Mouse (Mus musculus) left cerebral cortex, postnatal 14 days (tissue): ENCODE results near the gene Ttc34. TPM values are rescaled to one million over a fixed set of nuclear protein-coding genes. Genes with fewer than 3 reads are reported as not detected.
A peak's percentile ranks its signal among the peaks of the same experiment; 100 is the strongest.

Source experiments
- DNase-seq, 2 experiments: peaks; one replicate each; pipeline ENCODE4 v3.0.0; 2021 to 2022; ENCODE audit warnings: low spot score in 2 of 2, mixed read lengths in 1 of 2
- intact Hi-C: fragments of 180-260 bp; cut with DNase I; formaldehyde crosslinking; loops from one replicate; pipeline ENCODE4 v1.15.1; 2025
- total RNA-seq, 2 experiments: library from RNA; stranded (reverse); gene quantifications; 2 replicates each; pipeline ENCODE4 v1.2.3; 2021

Gene Ttc34
- total RNA-seq, 2 experiments from 2014 or later: 2.3 to 3.9 TPM

DNA sequence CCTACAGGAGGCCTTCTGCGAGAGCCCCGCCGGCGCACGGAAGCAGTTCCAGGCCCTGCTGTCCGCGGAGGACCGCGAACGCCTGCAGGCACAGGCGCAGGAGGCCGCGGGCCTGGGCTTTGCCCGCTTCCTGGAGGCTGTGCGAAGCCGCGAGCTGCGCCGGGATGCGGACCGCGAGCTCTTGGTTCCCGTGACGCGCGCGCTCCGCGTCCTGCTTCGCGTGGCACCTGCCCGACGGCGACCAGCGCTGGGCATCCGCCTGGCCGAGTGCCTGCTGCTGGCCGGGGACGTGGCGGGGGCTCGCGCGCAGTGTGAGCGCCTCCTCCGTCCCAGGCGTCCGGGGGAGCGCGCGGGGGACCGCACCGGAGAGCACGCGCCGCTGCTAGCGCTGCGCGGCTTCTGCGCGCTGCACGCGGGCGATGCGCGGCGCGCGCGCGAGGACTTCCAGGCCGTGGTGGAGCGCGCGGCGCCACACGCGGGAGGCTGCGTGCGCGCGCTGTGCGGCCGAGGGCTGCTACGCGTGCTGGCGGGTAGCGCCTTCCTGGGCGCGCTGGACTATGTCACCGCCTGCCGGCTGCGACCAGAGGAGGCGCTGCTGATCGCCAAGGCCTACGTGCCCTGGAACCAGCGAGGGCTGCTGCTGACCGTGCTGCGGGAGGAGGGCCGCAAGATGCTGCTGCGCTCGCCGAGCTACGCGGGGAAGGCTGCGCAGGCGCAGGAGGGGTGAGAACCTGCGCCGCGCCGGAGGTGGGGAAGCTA lies 18.6 kb downstream of the Ttc34 start:
- peak; percentile 91 to 94 for DNase-seq
- intact Hi-C loops: no loop called here

DNA sequence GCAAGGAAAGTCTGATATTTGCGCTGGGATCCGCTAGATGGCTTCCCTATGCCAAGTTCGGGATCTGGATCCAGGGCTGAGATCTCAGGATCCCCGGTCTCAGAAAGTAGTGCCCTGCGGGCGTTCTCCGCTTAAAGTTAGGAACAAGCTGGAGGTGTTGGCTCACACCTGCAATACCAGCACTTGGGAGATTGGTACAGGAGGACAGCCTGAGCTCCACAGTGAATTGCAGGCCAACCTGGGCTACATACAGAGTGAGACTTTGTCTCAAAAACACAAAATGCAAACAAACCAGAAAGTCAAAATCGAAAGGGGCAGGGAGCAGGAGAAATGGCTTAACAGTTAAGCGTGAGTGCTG lies 19.2 kb downstream of the Ttc34 start:
- intact Hi-C loops: no loop called here
- DNase-seq: no peak

- intact Hi-C loops: no loop called here
- DNase-seq: no peak
These were observed 19.6 kb downstream of the Ttc34 start for GRCm38 (mm10) chr4:154856882-154857281.

DNA sequence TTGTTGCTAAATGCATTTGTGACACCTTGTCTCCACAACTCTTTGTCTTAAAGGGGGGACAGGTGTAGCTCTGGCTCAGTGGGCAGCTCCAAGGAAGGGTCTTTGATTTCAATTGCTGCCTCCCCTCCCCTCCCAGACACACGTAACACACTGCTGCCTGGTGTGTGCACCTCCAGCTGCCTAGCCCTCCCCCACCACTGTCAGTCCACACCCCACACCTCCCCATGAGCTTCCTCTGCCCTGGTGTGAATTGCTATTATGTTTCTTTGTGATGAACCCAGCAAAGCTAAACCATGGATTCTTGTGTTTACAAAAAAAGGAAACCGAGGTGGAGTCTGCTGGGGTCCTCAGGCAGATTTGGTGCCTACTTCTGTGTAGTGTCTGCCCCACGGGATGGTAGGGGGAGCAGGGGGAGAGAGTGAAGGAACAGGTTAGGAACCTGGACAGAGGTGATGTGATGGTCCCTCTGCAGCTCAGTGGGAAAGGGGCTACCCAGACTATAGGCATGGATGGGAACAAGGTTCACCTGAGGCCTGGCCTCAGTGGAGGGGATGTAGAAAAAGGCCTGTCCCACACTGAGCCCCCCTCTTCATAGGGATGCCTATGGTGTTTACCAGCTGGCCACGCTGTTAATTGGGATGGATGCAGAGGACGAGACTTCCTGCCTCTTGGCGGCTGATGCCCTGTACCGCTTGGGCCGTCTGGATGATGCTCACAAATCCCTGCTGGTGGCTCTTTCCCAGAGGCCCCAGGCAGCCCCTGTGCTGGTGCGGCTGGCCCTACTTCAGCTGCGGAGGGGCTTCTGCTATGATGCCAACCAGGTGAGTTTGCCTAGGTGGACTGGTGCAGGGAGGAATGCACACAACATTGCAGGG lies 20.3 kb downstream of the Ttc34 start:
- intact Hi-C loops: no loop called here
- no peak for DNase-seq

DNA sequence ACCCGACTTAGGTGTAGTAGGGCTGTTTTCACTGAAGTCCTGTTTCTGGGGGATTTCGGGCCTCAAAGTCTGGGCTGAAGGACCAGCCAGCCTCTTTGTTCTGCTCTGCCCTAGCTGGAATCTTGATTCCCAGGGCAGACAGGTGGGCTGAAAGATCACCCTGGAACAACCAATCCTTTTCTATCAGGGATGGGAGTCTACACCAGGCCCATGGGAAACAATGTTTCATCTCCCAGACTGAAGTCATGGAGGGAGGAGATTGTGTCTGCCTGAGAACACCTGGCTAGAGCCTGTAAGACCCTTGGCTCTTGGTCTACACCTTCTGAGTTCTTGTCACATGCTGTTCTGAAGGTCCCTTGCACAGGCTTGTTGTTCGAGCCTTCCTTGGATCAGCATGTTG lies 21.3 kb downstream of the Ttc34 start:
- intact Hi-C loops: no loop called here
- no peak for DNase-seq

GRCm38 (mm10) chr4:154861967-154862366 lies 24.7 kb downstream of the Ttc34 start:
- intact Hi-C loops: no loop called here

DNA sequence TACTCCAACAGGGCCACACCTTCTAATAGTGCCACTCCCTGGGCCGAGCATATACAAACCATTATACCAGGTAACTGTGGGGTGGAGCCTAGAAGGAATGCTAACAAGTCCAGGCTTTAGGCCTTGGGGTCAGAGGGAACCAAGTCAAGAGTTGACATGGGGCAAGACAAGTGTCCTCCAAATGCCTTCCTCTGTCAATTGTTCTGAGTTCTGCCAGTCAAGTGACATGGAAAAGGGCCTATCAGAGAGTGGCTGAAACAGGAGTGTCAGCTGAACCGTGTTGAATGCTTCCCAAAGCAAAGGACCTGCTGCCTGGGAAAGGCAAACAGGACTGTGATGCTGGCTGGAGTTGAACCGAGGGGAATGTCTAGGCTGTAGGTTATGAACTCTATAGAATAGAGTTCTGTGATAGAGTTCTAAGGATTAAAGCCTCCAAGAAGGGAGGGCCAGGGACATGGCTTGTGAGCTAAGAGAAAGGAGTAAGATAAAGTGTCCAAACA lies 26.2 kb downstream of the Ttc34 start:
- no peak for DNase-seq
- intact Hi-C loops: no loop called here

More at GRCm38 (mm10) chr4:154861967-154862366, 24.7 kb downstream of the Ttc34 start:
- DNase-seq: no peak

DNA sequence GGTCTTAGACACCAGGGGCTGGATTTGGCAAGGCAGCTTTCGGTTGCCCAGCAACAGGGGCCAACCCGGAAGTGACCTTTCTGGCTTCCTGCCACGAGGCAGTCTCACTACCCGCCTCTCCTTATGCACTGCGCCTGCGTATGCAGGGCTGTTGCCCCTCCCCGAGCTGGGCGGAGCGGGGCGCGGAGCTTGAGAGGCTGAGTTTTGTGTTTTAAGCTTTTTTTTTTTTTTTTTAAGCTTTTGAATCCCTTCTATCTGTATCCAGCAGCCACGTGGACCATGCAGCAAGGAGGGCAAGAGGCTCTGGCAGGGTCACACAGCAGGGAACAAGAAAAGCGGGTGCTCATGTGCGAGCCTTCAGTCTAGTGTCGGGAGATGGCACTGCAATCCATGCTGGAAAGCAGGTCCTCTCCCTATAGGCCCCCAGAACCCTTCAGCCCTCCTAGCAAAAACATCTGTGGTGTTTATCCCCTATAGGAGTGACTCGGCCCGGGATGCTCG lies 27.1 kb downstream of the Ttc34 start:
- intact Hi-C loops: no loop called here

GRCm38 (mm10) chr4:154864961-154865760 lies 27.9 kb downstream of the Ttc34 start:
- DNase-seq: no peak
- intact Hi-C loops: no loop called here

More for the DNA sequence above, 27.1 kb downstream of the Ttc34 start:
- peak; percentile 90 for DNase-seq

DNA sequence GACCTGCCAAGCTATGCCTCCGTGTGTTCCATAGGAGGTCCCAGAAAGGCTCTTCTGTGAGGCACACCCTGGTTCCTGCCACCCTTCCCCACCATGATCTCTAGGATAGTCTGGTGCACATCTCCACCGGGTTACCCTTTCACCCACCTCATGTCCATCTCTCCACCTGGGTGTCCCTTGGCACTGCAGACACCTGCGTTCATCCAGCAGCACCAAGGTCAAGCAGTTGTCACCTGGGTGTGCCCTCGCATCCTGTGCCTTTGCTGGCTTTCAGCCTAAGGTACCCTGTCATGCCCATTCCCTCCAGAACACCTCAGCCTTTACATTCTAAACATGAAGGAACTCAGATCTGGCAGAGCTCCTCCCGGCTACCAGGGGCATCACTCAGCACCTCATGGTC lies 29.1 kb downstream of the Ttc34 start:
- intact Hi-C loops: no loop called here
- no peak for DNase-seq

DNA sequence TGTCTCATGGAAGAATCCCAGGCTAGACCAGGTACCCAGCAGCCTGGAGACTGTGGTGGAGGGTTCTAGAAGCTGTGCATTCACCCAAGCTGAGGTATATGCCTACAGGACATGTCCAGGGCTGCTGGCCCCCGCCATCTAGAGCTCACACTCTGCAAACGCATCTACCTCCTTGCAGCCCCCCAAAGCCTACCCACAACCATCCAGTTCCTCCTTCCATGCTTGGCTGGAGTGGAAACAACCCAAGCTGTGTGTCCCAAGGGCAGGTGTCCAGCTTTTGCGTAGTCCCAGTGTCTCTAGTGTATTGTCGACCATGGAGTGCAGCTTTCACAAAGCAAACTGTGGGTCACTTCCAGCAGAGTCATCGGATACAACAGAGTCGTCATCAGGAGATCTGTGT lies 30.0 kb downstream of the Ttc34 start:
- intact Hi-C loops: no loop called here
- no peak for DNase-seq

GRCm38 (mm10) chr4:154869440-154869839 lies 32.2 kb downstream of the Ttc34 start, which contains the start of gene Mmel1:
Gene Mmel1, plus strand, starts transcription at chr4:154869585.
- DNase-seq: no peak
- intact Hi-C loops: no loop called here

DNA sequence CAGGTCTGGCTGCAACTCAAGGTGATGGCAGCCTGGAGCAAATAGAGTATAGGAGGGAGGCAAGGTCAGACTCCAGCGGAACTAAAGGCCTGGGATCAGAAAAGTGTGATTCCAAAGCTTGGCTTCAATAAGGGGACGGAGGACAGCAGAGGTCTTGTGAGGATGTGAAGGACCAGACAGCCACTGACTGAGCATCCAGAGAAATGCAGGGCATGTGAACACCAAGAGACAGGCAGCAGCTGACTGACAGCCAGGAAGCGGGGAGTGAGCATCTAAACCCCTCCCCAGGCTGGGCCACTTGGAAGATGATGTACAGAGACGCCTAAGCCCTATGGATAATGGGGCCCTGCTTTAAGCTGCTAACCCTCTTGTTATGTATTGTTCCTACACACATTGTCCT lies 33.5 kb downstream of the Ttc34 start:
- intact Hi-C loops: loop anchor here (10.0 kb wide), 1 partner anchor 374 kb away; the partner anchor contains the start of gene Faap20
- DNase-seq: no peak

DNA sequence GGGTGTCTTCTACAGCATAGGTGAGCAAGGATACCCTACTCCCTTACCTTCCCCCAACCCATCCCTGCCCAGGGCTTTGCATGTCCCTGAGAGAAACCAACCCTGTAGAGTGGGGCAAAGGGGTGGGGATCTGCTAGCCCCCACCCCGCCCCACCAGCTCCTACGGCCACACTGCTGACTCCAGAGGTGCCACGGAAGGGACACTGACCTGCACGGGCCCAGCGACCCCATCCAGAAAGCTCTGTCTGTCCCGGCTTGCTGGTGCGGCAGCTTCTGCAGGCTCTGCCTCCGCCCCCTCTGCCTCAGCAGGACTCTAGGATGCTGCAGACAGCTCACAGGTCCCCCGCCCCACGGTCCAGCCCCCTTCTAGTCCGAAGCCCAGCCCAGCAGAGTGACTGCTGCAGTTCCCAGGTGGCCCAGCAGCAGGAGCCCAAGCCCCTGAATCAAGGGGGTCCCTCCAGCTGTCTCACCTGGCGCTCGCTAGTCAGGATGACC lies 34.5 kb downstream of the Ttc34 start:
- DNase-seq: no peak
- intact Hi-C loops: loop anchor here (10.0 kb wide), 1 partner anchor 373 kb away; the partner anchor contains the start of gene Faap20

DNA sequence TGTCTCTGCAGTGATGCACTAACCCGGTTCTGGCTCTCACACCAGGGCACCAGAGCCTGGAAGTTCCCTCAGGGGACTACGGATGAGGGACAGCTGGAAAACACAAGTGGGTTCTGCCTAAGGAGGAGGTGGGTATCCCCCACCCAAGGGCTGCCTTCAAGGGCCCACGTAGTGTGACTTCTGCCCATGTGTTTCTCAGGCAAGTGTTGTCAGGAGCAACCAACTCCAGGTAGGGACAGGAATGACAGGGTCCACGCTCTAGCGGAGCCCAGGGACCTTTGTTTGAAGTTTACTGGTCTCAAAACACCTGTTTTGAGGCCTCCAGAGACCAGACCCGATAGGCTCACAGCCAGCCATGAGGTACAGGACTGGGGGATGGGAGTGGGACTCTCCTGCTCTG lies 35.9 kb downstream of the Ttc34 start:
- intact Hi-C loops: loop anchor here (10.0 kb wide), 1 partner anchor 372 kb away; the partner anchor contains the start of gene Faap20
- no peak for DNase-seq

DNA sequence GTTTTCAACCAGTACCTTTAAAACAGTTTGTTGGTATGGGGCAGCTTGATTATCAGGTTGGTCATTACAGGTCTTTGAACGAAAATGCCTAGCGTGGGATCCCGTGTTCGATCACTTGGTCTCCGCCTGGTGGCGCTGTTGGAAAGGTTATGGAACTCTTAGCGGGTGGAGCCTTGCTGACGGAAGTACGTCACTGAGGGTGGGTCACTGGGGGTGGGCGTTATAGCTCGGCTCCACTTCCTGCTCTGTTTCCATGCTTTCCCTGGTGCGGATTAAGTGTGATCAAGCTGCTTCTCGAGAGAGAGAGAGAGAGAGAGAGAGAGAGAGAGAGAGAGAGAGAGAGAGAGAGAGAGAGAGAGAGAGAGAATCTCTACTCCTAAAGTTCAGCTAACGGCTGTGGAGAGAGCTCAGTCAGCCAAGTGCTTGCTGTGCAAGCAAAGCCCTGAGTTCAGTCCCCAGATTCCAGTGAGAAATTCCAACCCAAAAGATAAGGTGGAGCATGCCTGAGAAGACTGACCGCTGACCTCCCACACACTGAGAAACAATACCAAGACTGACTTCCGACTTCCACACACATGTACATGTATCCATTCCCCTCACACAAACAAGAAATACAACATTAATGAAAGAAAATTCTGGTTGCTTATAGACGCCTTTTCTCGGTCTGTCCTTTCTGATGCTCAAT lies 40.7 kb downstream of the Ttc34 start:
- intact Hi-C loops: loop anchor here (1.0 to 10.0 kb wide), 5 partner anchors 29 to 367 kb away; partner anchors contain the start of gene Faap20
- DNase-seq: peak; percentile 89 to 96

DNA sequence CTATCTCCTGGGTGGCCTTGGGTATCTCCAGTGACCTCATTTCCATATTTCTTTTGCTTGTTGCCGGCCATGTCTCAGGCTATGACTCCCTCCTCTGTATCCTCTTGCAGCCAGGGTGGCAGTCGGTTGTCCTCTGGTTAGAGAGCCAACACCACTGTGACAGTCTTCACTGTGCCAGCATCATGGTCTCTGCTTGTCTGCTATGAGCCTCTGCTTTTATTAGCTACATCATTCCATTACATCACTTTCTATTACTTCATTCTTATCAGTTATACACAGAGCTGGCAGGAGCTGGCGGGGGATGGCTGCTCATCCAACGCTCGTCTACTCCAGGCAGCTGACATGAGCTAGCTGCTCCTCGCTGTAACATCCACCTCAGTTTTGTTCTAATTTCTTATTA lies 43.5 kb downstream of the Ttc34 start:
- DNase-seq: no peak

GRCm38 (mm10) chr4:154882014-154882659 lies 44.9 kb downstream of the Ttc34 start:
- no peak for DNase-seq
- intact Hi-C loops: no loop called here

More for the DNA sequence above, 43.5 kb downstream of the Ttc34 start:
- intact Hi-C loops: no loop called here
